Mouse (Mus musculus) liver, postnatal 0 days (tissue): Measurements from ENCODE around the gene Tmcc3. TPM values are rescaled to one million over a fixed set of nuclear protein-coding genes. Genes with fewer than 3 reads are reported as not detected.

Experiments
- ATAC-seq: fragments of 200-750 bp; cut with Nextera tagmentation; 2 replicates; pipeline ENCODE4 v1.8.0; 2017; ENCODE audit warnings: mild to moderate bottlenecking, moderate library complexity
- DNase-seq: peaks from one replicate; pipeline ENCODE4 v3.0.0-alpha.2; 2016
- H3K27ac ChIP-seq: fragments of 300-500 bp; sonication (generic); 2 replicates; pipeline ENCODE4 v1.5.1; 2014; ENCODE audit warnings: antibody characterized with exemption, moderate library complexity, mild to moderate bottlenecking, low read depth
- H3K27me3 ChIP-seq: fragments of 300-500 bp; sonication (generic); 2 replicates; pipeline ENCODE4 v1.6.1; 2014; ENCODE audit warnings: low read length, control low read depth, mixed read lengths; ENCODE audit not compliant: insufficient read depth
- H3K36me3 ChIP-seq: fragments of 300-500 bp; sonication (generic); replicated peaks from 2 replicates; pipeline ENCODE4 v1.6.1; 2014; ENCODE audit warnings: mild to moderate bottlenecking, control low read depth, low read length, moderate library complexity, mixed read lengths; ENCODE audit not compliant: insufficient read depth
- H3K4me1 ChIP-seq: fragments of 300-500 bp; sonication (generic); 2 replicates; pipeline ENCODE4 v1.6.1; 2014; ENCODE audit warnings: antibody characterized with exemption, mild to moderate bottlenecking, control low read depth; ENCODE audit not compliant: insufficient read depth
- H3K4me2 ChIP-seq: fragments of 300-500 bp; sonication (generic); 2 replicates; pipeline ENCODE4 v1.6.1; 2014; ENCODE audit warnings: low read depth, mild to moderate bottlenecking, low read length, moderate library complexity, mixed read lengths
- H3K4me3 ChIP-seq: fragments of 300-500 bp; sonication (generic); 2 replicates; pipeline ENCODE4 v1.5.1; 2014; ENCODE audit warnings: low read depth, low read length
- H3K9ac ChIP-seq: fragments of 300-500 bp; sonication (generic); replicated peaks from 2 replicates; pipeline ENCODE4 v1.6.1; 2014; ENCODE audit warnings: mild to moderate bottlenecking, moderate library complexity
- H3K9me3 ChIP-seq: fragments of 300-500 bp; sonication (generic); 2 replicates; pipeline ENCODE4 v1.6.1; 2016; ENCODE audit warnings: mild to moderate bottlenecking, control low read depth, low read length, mixed read lengths
- CTCF ChIP-seq: sonication (generic); IDR thresholded peaks from 2 replicates; pipeline ENCODE4 v1.5.1; 2016; ENCODE audit warnings: antibody characterized with exemption, low read depth
- EP300 ChIP-seq: IDR thresholded peaks from 2 replicates; pipeline ENCODE4 v1.6.1; 2016; ENCODE audit warnings: antibody characterized with exemption, low read depth, mild to moderate bottlenecking
- WGBS: fragments of 180-500 bp; shearing (Covaris S2); extraction: QIAGEN DNeasy Blood & Tissue Kit; methylation state at CpG from one replicate; pipeline ENCODE4 v1.1.7; 2014; ENCODE audit not compliant: insufficient replicate concordance; 5-methylcytosine and 5-hydroxymethylcytosine counted together
- polyA plus RNA-seq: library from polyadenylated mRNA; unstranded; fragments of >200 nt; fragmentation: Nextera tagmentation; extraction: Ambion mirVana; gene quantifications from 2 replicates; pipeline ENCODE4 v1.2.1, GENCODE M21; 2015

The Tmcc3 gene
- polyA plus RNA-seq, 1 experiment from 2014 or later: 6.6 TPM

DNA sequence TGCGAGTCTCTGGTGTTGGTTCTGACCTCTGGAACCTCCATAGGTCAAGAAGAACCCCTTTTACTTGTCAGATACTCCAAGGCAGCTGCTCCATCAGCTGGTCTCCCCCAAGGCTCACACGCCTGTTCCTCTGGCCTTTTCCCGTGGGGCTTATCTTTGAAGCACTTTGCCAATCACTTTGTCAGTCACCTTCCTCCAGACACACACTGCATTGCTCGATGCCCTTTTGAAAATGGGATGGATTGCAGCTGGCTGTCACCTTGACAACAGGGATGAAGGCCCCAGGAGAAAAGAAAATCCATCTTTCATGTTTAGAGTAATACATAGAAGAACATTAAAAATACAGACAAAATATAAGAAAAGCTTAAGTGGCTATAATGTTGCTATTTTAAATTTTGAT is 65.2 kb downstream of the Tmcc3 start:
- Histone ChIP-seq H3K36me3 (no peaks in the 10 kb centered on the region), H3K4me1 (peaks cover 6% of the 10 kb centered on the region; the same call in 1 of the 2 replicates), H3K27ac (no peak overlapping the region), H3K4me2 (no peak overlapping the region), H3K9ac (no peak overlapping the region), H3K9me3 (no peaks in the 10 kb centered on the region), H3K4me3 (no peak overlapping the region), H3K27me3 (no peaks in the 10 kb centered on the region)
- no peak for ATAC-seq
- WGBS: 38% methylated on average over 4 of the region's 4 CpGs
- DNase-seq: no peak
- TF ChIP-seq CTCF (no peak), EP300 (no peak)

- H3K4me2 ChIP-seq: peak overlapping the region; percentile 62
- H3K4me3 ChIP-seq: no peak overlapping the region
Measured at GRCm38 (mm10) chr10:94377844-94378243, 66.1 kb downstream of the Tmcc3 start.

DNA sequence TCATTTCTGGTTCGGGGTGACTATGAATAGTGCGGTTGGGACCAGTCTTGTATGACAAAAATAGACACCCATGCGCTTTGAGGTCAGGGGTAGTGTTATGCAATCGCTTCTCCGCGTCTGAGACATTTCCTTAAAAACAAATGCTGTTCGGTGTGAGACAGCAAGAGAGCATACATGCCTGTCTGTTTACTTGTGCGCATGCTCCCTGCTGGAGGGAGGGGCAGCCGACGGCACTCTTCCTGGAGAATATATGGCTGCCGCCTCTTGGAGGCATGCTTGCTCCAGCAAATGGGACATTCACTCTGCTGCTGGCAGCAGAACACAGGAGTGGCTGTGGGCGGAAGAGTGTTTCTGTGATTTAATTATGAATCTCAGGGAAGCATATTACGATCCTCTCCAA is 66.6 kb downstream of the Tmcc3 start:
- Histone ChIP-seq H3K27me3 (no peaks in the 10 kb centered on the region), H3K4me1 (peaks cover 6% of the 10 kb centered on the region; the same call in 1 of the 2 replicates), H3K4me2 (peak overlapping the region; percentile 62), H3K9ac (peak overlapping the region; percentile 26; the same call in 1 of the 2 replicates), H3K36me3 (no peaks in the 10 kb centered on the region), H3K4me3 (peak overlapping the region; percentile 10; the same call in 1 of the 2 replicates), H3K9me3 (no peaks in the 10 kb centered on the region), H3K27ac (no peak overlapping the region)
- TF ChIP-seq EP300 (no peak), CTCF (peak; percentile 36)
- DNase-seq: peak; percentile 66
- ATAC-seq: peak; percentile 62
- 17% methylated on average over 13 of the region's 13 CpGs for WGBS

More at GRCm38 (mm10) chr10:94377844-94378243, 66.1 kb downstream of the Tmcc3 start:
- H3K9ac ChIP-seq: peak overlapping the region; percentile 26; the same call in 1 of the 2 replicates
- H3K27me3 ChIP-seq: no peaks in the 10 kb centered on the region
- ATAC-seq (no peak), DNase-seq (no peak)
- H3K4me1 ChIP-seq: peaks cover 6% of the 10 kb centered on the region; the same call in 1 of the 2 replicates
- H3K9me3 ChIP-seq: no peaks in the 10 kb centered on the region
- no peaks in the 10 kb centered on the region for H3K36me3 ChIP-seq
- no peak for TF ChIP-seq EP300
- no peak for TF ChIP-seq CTCF
- no peak overlapping the region for H3K27ac ChIP-seq
- WGBS: 46% methylated on average over 10 of the region's 10 CpGs

GRCm38 (mm10) chr10:94380082-94380481 is 68.3 kb downstream of the Tmcc3 start:
- TF ChIP-seq CTCF (peak; percentile 30; the same call in 1 of the 2 replicates), EP300 (no peak)
- no peaks in the 10 kb centered on the region for H3K36me3 ChIP-seq
- H3K4me3 ChIP-seq: no peak overlapping the region
- H3K27ac ChIP-seq: no peak overlapping the region
- H3K27me3 ChIP-seq: no peaks in the 10 kb centered on the region
- WGBS: 95% methylated on average over 2 of the region's 2 CpGs
- H3K9me3 ChIP-seq: no peaks in the 10 kb centered on the region
- ATAC-seq (no peak), DNase-seq (no peak)
- peaks cover 6% of the 10 kb centered on the region; the same call in 1 of the 2 replicates for H3K4me1 ChIP-seq
- no peak overlapping the region for H3K9ac ChIP-seq
- H3K4me2 ChIP-seq: no peak overlapping the region

DNA sequence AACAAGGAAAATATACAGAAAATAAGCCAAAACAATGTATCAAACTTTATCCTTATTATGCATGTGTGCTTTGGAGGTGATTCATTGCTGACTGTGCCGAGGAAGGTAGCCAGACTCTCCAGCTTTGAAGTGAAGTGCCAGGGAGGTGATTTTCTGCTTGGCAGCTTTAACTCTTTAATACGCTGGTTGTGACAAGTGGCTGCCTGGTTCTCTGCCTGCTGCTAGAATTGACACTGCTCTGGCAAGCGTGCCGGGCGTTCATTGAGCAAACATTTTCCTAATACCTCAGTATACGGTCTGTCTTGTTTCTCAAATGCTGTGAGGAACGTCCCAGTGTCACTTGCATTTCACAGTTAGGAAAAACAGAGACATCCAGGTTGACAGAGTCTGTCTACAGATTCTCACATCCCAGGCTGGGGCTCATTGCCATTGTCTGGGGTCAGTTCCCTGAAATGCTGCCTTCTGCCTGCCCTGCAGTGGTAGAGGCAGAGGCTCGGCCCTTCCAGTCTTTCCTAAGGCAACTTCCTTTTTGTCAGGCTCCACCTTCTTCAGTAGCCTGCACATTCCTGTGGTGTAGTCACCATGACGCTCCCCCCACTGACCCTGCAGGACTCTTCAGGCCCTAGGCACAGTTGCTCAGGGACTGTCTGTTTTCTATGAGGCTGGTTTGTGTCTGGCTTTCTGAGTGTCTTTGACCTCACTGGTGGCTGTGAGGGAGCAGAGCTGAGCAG is 69.1 kb downstream of the Tmcc3 start:
- DNase-seq (no peak), ATAC-seq (no peak)
- H3K4me2 ChIP-seq: no peak overlapping the region
- H3K9ac ChIP-seq: no peak overlapping the region
- 67% methylated on average over 9 of the region's 9 CpGs for WGBS
- H3K9me3 ChIP-seq: no peaks in the 10 kb centered on the region
- no peaks in the 10 kb centered on the region for H3K36me3 ChIP-seq
- TF ChIP-seq CTCF (no peak), EP300 (no peak)
- H3K4me3 ChIP-seq: no peak overlapping the region
- peaks cover 6% of the 10 kb centered on the region; the same call in 1 of the 2 replicates for H3K4me1 ChIP-seq
- no peaks in the 10 kb centered on the region for H3K27me3 ChIP-seq
- no peak overlapping the region for H3K27ac ChIP-seq

- Histone ChIP-seq H3K4me3 (no peak overlapping the region), H3K4me1 (peaks cover 6% of the 10 kb centered on the region; the same call in 1 of the 2 replicates), H3K36me3 (no peaks in the 10 kb centered on the region), H3K4me2 (no peak overlapping the region), H3K9ac (no peak overlapping the region), H3K9me3 (no peaks in the 10 kb centered on the region), H3K27me3 (no peaks in the 10 kb centered on the region), H3K27ac (no peak overlapping the region)
- TF ChIP-seq EP300 (no peak), CTCF (no peak)
- DNase-seq (no peak), ATAC-seq (no peak)
- WGBS: 49% methylated on average over 4 of the region's 4 CpGs
Measured at GRCm38 (mm10) chr10:94381393-94381740, 69.6 kb downstream of the Tmcc3 start.
